Mouse (Mus musculus) testis, adult 2 months (tissue): ENCODE data around the gene Ccnjl.

Experiments used
- CTCF ChIP-seq: fragments of 200-500 bp; IDR thresholded peaks from 2 replicates; pipeline ENCODE4 v1.5.1; 2012; ENCODE audit warnings: low read depth, mild to moderate bottlenecking, inconsistent platforms, low read length, moderate library complexity; ENCODE audit not compliant: control insufficient read depth, insufficient read depth, insufficient replicate concordance
- POLR2A ChIP-seq: fragments of 200-500 bp; IDR thresholded peaks from 2 replicates; pipeline ENCODE4 v1.6.1; 2012; ENCODE audit warnings: low read depth, mild to moderate bottlenecking, inconsistent platforms, low read length, moderate library complexity; ENCODE audit not compliant: control insufficient read depth

DNA sequence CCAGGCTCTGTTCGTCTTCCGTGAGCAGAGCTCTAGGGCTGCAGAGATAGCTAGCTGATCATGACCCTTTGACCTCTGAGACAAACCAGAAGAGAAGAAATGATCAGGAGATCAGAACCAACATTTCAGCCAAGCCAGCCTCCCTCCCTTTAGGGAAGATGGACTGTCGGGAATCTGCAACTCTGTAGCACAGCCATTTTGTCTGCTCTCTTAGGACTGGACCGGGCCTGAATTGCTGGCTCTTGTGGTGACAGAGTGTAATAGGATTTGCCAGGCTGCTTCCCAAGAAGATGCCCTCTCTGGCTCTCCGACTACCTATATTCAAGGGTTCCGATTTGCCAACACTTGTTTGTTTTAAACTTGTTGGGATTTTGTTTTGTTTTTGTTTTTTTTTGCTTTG is 24.1 kb downstream of the Ccnjl start:
- TF ChIP-seq CTCF, result no peak
- no peak for TF ChIP-seq POLR2A
